Comparison of ENCODE assay signal across 21 mouse cellular contexts in genomic region chr11:117023537-117023936, GRCm38 (mm10).
A peak's percentile ranks its signal among the peaks of the same experiment; 100 is the strongest.
DNase-seq lines count a peak whose midpoint lies in the region; ATAC-seq and TF ChIP-seq lines count a peak whose summit lies in the region.
"Had no signal": no experiment of that assay in that cellular context is flagged by ENCODE, and none has a peak within 500 bp of the region (broad histone marks: within the 10 kb centered on the region; RNA-seq: fewer than 3 reads in every experiment).

No protein-coding gene starts in this region.

- no peak overlapping the region for H3K9ac ChIP-seq in midbrain, postnatal 0 days (replicated peaks; ENCODE audit: low read length, poor library complexity, severe bottlenecking)
- H3K9ac ChIP-seq in midbrain, embryonic 14.5 days (replicated peaks; ENCODE audit: low read length), result no peak overlapping the region
- H3K9ac ChIP-seq in stomach, postnatal 0 days (ENCODE audit: low read length), result no peak overlapping the region
- H3K9ac ChIP-seq: embryonic facial prominence, embryonic 15.5 days; limb, embryonic 12.5 days; midbrain, embryonic 15.5 days had no signal

- ATAC-seq in midbrain, postnatal 0 days (ENCODE audit: low FRiP score), result no peak
- no peak for ATAC-seq in midbrain, embryonic 14.5 days (ENCODE audit: low FRiP score, low TSS enrichment)
- ATAC-seq in stomach, postnatal 0 days (ENCODE audit: low FRiP score, low TSS enrichment), result no peak
- ATAC-seq: hindbrain, embryonic 16.5 days; midbrain, embryonic 15.5 days had no signal

- TF ChIP-seq POLR2A in kidney, adult 2 months (IDR thresholded peaks at IDR 0.05; ENCODE audit: low read depth, low read length), result no peak

- no peaks in the 10 kb centered on the region for H3K36me3 ChIP-seq in kidney, adult 2 months (ENCODE audit: control insufficient read depth, insufficient read depth, low read length)
- no peaks in the 10 kb centered on the region for H3K36me3 ChIP-seq in midbrain, postnatal 0 days (ENCODE audit: insufficient read depth, low read length)
- H3K36me3 ChIP-seq in midbrain, embryonic 14.5 days (ENCODE audit: control insufficient read depth, insufficient read depth, low read length), result no peaks in the 10 kb centered on the region
- no peaks in the 10 kb centered on the region for H3K36me3 ChIP-seq in stomach, postnatal 0 days (ENCODE audit: control insufficient read depth, insufficient read depth, low read length)
- H3K36me3 ChIP-seq: embryonic facial prominence, embryonic 15.5 days; limb, embryonic 12.5 days; midbrain, embryonic 15.5 days had no signal

- no peak overlapping the region for H3K4me3 ChIP-seq in kidney, adult 2 months (ENCODE audit: insufficient read depth, low read depth, low read length)
- no peak overlapping the region for H3K4me3 ChIP-seq in midbrain, postnatal 0 days (ENCODE audit: low read depth, low read length)
- H3K4me3 ChIP-seq in midbrain, embryonic 14.5 days (replicated peaks; ENCODE audit: low read depth, low read length), result no peak overlapping the region
- no peak overlapping the region for H3K4me3 ChIP-seq in stomach, postnatal 0 days (ENCODE audit: low read depth, low read length)
- H3K4me3 ChIP-seq: embryonic facial prominence, embryonic 15.5 days; limb, embryonic 12.5 days; midbrain, embryonic 15.5 days had no signal

- 94% methylated on average over 3 of the region's 3 CpGs for WGBS in kidney, adult 2 months
- 87% methylated on average over 3 of the region's 3 CpGs for WGBS in midbrain, postnatal 0 days
- 92% methylated on average over 3 of the region's 3 CpGs for WGBS in midbrain, embryonic 14.5 days
- WGBS in stomach, postnatal 0 days, result 96% methylated on average over 3 of the region's 3 CpGs

- intact Hi-C loops in left cerebral cortex, postnatal 10 days (cut with DNase I), result no loop called here

- H3K9me3 ChIP-seq in midbrain, postnatal 0 days (ENCODE audit: low read length), result no peaks in the 10 kb centered on the region
- no peaks in the 10 kb centered on the region for H3K9me3 ChIP-seq in midbrain, embryonic 14.5 days (ENCODE audit: control insufficient read depth, low read length)
- no peaks in the 10 kb centered on the region for H3K9me3 ChIP-seq in stomach, postnatal 0 days (ENCODE audit: control insufficient read depth, low read length)
- H3K9me3 ChIP-seq: embryonic facial prominence, embryonic 15.5 days; midbrain, embryonic 15.5 days had no signal

- TF ChIP-seq EP300 in stomach, postnatal 0 days (optimal IDR thresholded peaks at IDR 0.05), result no peak

- no peak for DNase-seq in kidney, adult 2 months
- DNase-seq in kidney, postnatal 25 days, result no peak
- DNase-seq in midbrain, postnatal 0 days (ENCODE audit: low spot score), result no peak
- no peak for DNase-seq in midbrain, embryonic 14.5 days
- DNase-seq in R1 (ENCODE audit: low read depth, low spot score), result peak; percentile 66
- no peak for DNase-seq in stomach, postnatal 0 days (ENCODE audit: low spot score)
- no peak for DNase-seq in left cerebral cortex, postnatal 10 days (ENCODE audit: extremely low spot score in 1 of 2, low spot score in 2 of 2)
- no peak for DNase-seq in kidney, adult 9 months
- DNase-seq: cerebellum, adult 11 months; cerebellum, postnatal 14 days; embryo, embryonic 11 days; gastrocnemius, postnatal 25 days; heart, postnatal 36 days; lung, adult 2 months; right cerebral cortex, adult 18-20 months; thymus, postnatal 4 days had no signal

- TF ChIP-seq CTCF in kidney, adult 2 months (conservative IDR thresholded peaks at IDR 0.05; ENCODE audit: insufficient read depth, insufficient read length, low read depth, low read length), result 0 out of 2 replicates have a peak, but pooled peaks have one; percentile 7
- TF ChIP-seq CTCF in midbrain, postnatal 0 days (IDR thresholded peaks at IDR 0.05), result peak; percentile 50
- TF ChIP-seq CTCF in stomach, postnatal 0 days (IDR thresholded peaks at IDR 0.05; ENCODE audit: low read depth), result peak; percentile 40

- no peaks in the 10 kb centered on the region for H3K4me1 ChIP-seq in kidney, adult 2 months (ENCODE audit: control insufficient read depth, insufficient read depth, low read length)
- H3K4me1 ChIP-seq in midbrain, postnatal 0 days (ENCODE audit: insufficient read depth, low read length), result 0 out of 2 replicates have a peak, but pooled peaks cover under 1% of the 10 kb centered on the region
- peaks cover 11% of the 10 kb centered on the region; the same call in 1 of the 2 replicates for H3K4me1 ChIP-seq in midbrain, embryonic 14.5 days (ENCODE audit: control insufficient read depth, insufficient read depth, low read length)
- no peaks in the 10 kb centered on the region for H3K4me1 ChIP-seq in stomach, postnatal 0 days (replicated peaks; ENCODE audit: control insufficient read depth, insufficient read depth)
- H3K4me1 ChIP-seq: embryonic facial prominence, embryonic 15.5 days had no signal

- H3K27ac ChIP-seq in kidney, adult 2 months (ENCODE audit: insufficient read depth, low read depth, low read length), result no peak overlapping the region
- H3K27ac ChIP-seq in midbrain, postnatal 0 days (ENCODE audit: low read depth, low read length), result no peak overlapping the region
- H3K27ac ChIP-seq in midbrain, embryonic 14.5 days (replicated peaks; ENCODE audit: low read depth, low read length), result no peak overlapping the region
- H3K27ac ChIP-seq in stomach, postnatal 0 days (replicated peaks), result no peak overlapping the region
- H3K27ac ChIP-seq: embryonic facial prominence, embryonic 15.5 days; limb, embryonic 12.5 days; midbrain, embryonic 15.5 days had no signal

- H3K4me2 ChIP-seq in midbrain, postnatal 0 days (ENCODE audit: low read depth, low read length, poor library complexity, severe bottlenecking), result no peak overlapping the region
- H3K4me2 ChIP-seq in midbrain, embryonic 14.5 days (ENCODE audit: low read length), result no peak overlapping the region
- no peak overlapping the region for H3K4me2 ChIP-seq in stomach, postnatal 0 days (replicated peaks; ENCODE audit: low read depth)
- H3K4me2 ChIP-seq: embryonic facial prominence, embryonic 15.5 days; heart, embryonic 11.5 days; limb, embryonic 12.5 days; midbrain, embryonic 15.5 days had no signal

- no peaks in the 10 kb centered on the region for H3K27me3 ChIP-seq in kidney, adult 2 months (replicated peaks; ENCODE audit: control insufficient read depth, insufficient read depth, low read length)
- H3K27me3 ChIP-seq in midbrain, postnatal 0 days (ENCODE audit: insufficient read depth, low read length), result no peaks in the 10 kb centered on the region
- no peaks in the 10 kb centered on the region for H3K27me3 ChIP-seq in midbrain, embryonic 14.5 days (ENCODE audit: control insufficient read depth, insufficient read depth, low read length)
- no peaks in the 10 kb centered on the region for H3K27me3 ChIP-seq in stomach, postnatal 0 days (ENCODE audit: control insufficient read depth, insufficient read depth, low read length)
- H3K27me3 ChIP-seq: midbrain, embryonic 15.5 days had no signal
